Mouse (Mus musculus): ENCODE measurements around the gene Hoxb3. TPM values are rescaled to one million over a fixed set of nuclear protein-coding genes. Genes with fewer than 3 reads are reported as not detected.
A peak's percentile ranks its signal among the peaks of the same experiment; 100 is the strongest.

Hoxb3 gene
- polyA plus RNA-seq, 1 experiment from 2014 or later = 14.5 TPM

MicroRNAs within 50 kb of the gene (microRNA counts, 519-probe panel; counts per million panel counts)
- 5,299 counts per million, percentile 90 among the panel's probes with 10 or more counts for microRNA mmu-miR-10a

Small RNA genes lying within 50 kb of the gene (microRNA-seq; reads per million reads assigned to microRNA genes)
- gene Mir10a = 97,277 reads per million, percentile 100 among the genes with 10 or more reads in this experiment

Other genes with a start within 250 kb of the Hoxb3 start
- 530 and 549 TPM in 2 replicates for gene Atp5g1, start 247.7 kb upstream of the Hoxb3 start, polyA plus RNA-seq (2015; fragmentation: Nextera tagmentation; extraction: Ambion mirVana)
- not detected in 2 replicates for gene Calcoco2, start 211.4 kb upstream of the Hoxb3 start, polyA plus RNA-seq (2015; fragmentation: Nextera tagmentation; extraction: Ambion mirVana)
- gene Ttll6, start 189.5 kb upstream of the Hoxb3 start, polyA plus RNA-seq (2015; fragmentation: Nextera tagmentation; extraction: Ambion mirVana) = 0.22 and 0.26 TPM in 2 replicates
- gene Hoxb13, start 129.0 kb upstream of the Hoxb3 start, polyA plus RNA-seq (2015; fragmentation: Nextera tagmentation; extraction: Ambion mirVana) = not detected in 2 replicates
- gene Hoxb9, start 51.9 kb upstream of the Hoxb3 start, polyA plus RNA-seq (2015; fragmentation: Nextera tagmentation; extraction: Ambion mirVana) = 4.8 and 7.2 TPM in 2 replicates
- gene Hoxb8, start 41.4 kb upstream of the Hoxb3 start, polyA plus RNA-seq (2015; fragmentation: Nextera tagmentation; extraction: Ambion mirVana) = 19.2 and 27.2 TPM in 2 replicates
- 21.5 and 33.2 TPM in 2 replicates for gene Hoxb7, start 36.7 kb upstream of the Hoxb3 start, polyA plus RNA-seq (2015; fragmentation: Nextera tagmentation; extraction: Ambion mirVana)
- 81.9 and 132 TPM in 2 replicates for gene Hoxb6, start 30.9 kb upstream of the Hoxb3 start, polyA plus RNA-seq (2015; fragmentation: Nextera tagmentation; extraction: Ambion mirVana)
- 196 and 216 TPM in 2 replicates for gene Hoxb5, start 20.0 kb upstream of the Hoxb3 start, polyA plus RNA-seq (2015; fragmentation: Nextera tagmentation; extraction: Ambion mirVana)
- 9.5 and 11.3 TPM in 2 replicates for gene Hoxb4, start 5.1 kb upstream of the Hoxb3 start, polyA plus RNA-seq (2015; fragmentation: Nextera tagmentation; extraction: Ambion mirVana)
- 38.6 and 47.2 TPM in 2 replicates for gene Hoxb2, start 27.2 kb downstream of the Hoxb3 start, polyA plus RNA-seq (2015; fragmentation: Nextera tagmentation; extraction: Ambion mirVana)
- 0.30 and 0.74 TPM in 2 replicates for gene Hoxb1, start 42.4 kb downstream of the Hoxb3 start, polyA plus RNA-seq (2015; fragmentation: Nextera tagmentation; extraction: Ambion mirVana)
- gene Skap1, start 141.3 kb downstream of the Hoxb3 start, polyA plus RNA-seq (2015; fragmentation: Nextera tagmentation; extraction: Ambion mirVana) = 6.3 and 6.9 TPM in 2 replicates

Data from hindbrain, embryonic 13.5 days (tissue).